Mouse (Mus musculus): ENCODE data around the gene Pakap. TPM values are rescaled to one million over a fixed set of nuclear protein-coding genes. Genes with fewer than 3 reads are reported as not detected.

Gene Pakap
- polyA plus RNA-seq, 1 experiment from 2014 or later: 10.7 TPM

GRCm38 (mm10) chr4:57812075-57812474, 244.1 kb downstream of the Pakap start:
- 71% methylated on average over 1 of the region's 1 CpGs for WGBS
- Histone ChIP-seq H3K4me1 (ENCODE audit: control insufficient read depth, insufficient read depth, low read length) (no peaks in the 10 kb centered on the region), H3K4me2 (ENCODE audit: low read length) (no peak overlapping the region), H3K9me3 (ENCODE audit: control insufficient read depth, low read length) (no peaks in the 10 kb centered on the region), H3K9ac (replicated peaks; ENCODE audit: low read length) (no peak overlapping the region), H3K27ac (replicated peaks; ENCODE audit: low read depth, low read length) (no peak overlapping the region), H3K4me3 (replicated peaks; ENCODE audit: low read depth, low read length) (no peak overlapping the region), H3K27me3 (ENCODE audit: control insufficient read depth, insufficient read depth, low read length) (no peaks in the 10 kb centered on the region), H3K36me3 (ENCODE audit: control insufficient read depth, insufficient read depth, low read length) (no peaks in the 10 kb centered on the region)
- ATAC-seq (ENCODE audit: low FRiP score, low TSS enrichment): no peak
- no peak for DNase-seq

GRCm38 (mm10) chr4:57812916-57813575, 245.1 kb downstream of the Pakap start:
- no peaks in the 10 kb centered on the region for H3K36me3 ChIP-seq (ENCODE audit: control insufficient read depth, insufficient read depth, low read length)
- H3K9me3 ChIP-seq (ENCODE audit: control insufficient read depth, low read length): no peaks in the 10 kb centered on the region
- no peak overlapping the region for H3K27ac ChIP-seq (replicated peaks; ENCODE audit: low read depth, low read length)
- ATAC-seq (ENCODE audit: low FRiP score, low TSS enrichment): no peak
- 68% methylated on average over 7 of the region's 7 CpGs for WGBS
- no peak for DNase-seq
- no peaks in the 10 kb centered on the region for H3K4me1 ChIP-seq (ENCODE audit: control insufficient read depth, insufficient read depth, low read length)
- H3K4me3 ChIP-seq (replicated peaks; ENCODE audit: low read depth, low read length): no peak overlapping the region
- H3K27me3 ChIP-seq (ENCODE audit: control insufficient read depth, insufficient read depth, low read length): no peaks in the 10 kb centered on the region
- no peak overlapping the region for H3K4me2 ChIP-seq (ENCODE audit: low read length)
- no peak overlapping the region for H3K9ac ChIP-seq (replicated peaks; ENCODE audit: low read length)

- no peaks in the 10 kb centered on the region for H3K4me1 ChIP-seq (ENCODE audit: control insufficient read depth, insufficient read depth, low read length)
- H3K27ac ChIP-seq (replicated peaks; ENCODE audit: low read depth, low read length): no peak overlapping the region
- DNase-seq (no peak), ATAC-seq (ENCODE audit: low FRiP score, low TSS enrichment) (no peak)
- no peak overlapping the region for H3K4me2 ChIP-seq (ENCODE audit: low read length)
- 93% methylated on average over 4 of the region's 4 CpGs for WGBS
- no peak overlapping the region for H3K4me3 ChIP-seq (replicated peaks; ENCODE audit: low read depth, low read length)
- H3K36me3 ChIP-seq (ENCODE audit: control insufficient read depth, insufficient read depth, low read length): no peaks in the 10 kb centered on the region
- no peaks in the 10 kb centered on the region for H3K9me3 ChIP-seq (ENCODE audit: control insufficient read depth, low read length)
- no peak overlapping the region for H3K9ac ChIP-seq (replicated peaks; ENCODE audit: low read length)
- no peaks in the 10 kb centered on the region for H3K27me3 ChIP-seq (ENCODE audit: control insufficient read depth, insufficient read depth, low read length)
Observed at GRCm38 (mm10) chr4:57813576-57813945, 245.6 kb downstream of the Pakap start.

GRCm38 (mm10) chr4:57815355-57815754, 247.4 kb downstream of the Pakap start:
- H3K36me3 ChIP-seq (ENCODE audit: control insufficient read depth, insufficient read depth, low read length): no peaks in the 10 kb centered on the region
- 91% methylated on average over 2 of the region's 2 CpGs for whole genome bisulfite sequencing
- no peak for DNase-seq
- H3K9ac ChIP-seq (replicated peaks; ENCODE audit: low read length): no peak overlapping the region
- no peak for ATAC-seq (ENCODE audit: low FRiP score, low TSS enrichment)
- H3K9me3 ChIP-seq (ENCODE audit: control insufficient read depth, low read length): no peaks in the 10 kb centered on the region
- H3K4me3 ChIP-seq (replicated peaks; ENCODE audit: low read depth, low read length): no peak overlapping the region
- no peak overlapping the region for H3K27ac ChIP-seq (replicated peaks; ENCODE audit: low read depth, low read length)
- H3K27me3 ChIP-seq (ENCODE audit: control insufficient read depth, insufficient read depth, low read length): no peaks in the 10 kb centered on the region
- H3K4me1 ChIP-seq (ENCODE audit: control insufficient read depth, insufficient read depth, low read length): no peaks in the 10 kb centered on the region
- no peak overlapping the region for H3K4me2 ChIP-seq (ENCODE audit: low read length)

- H3K9ac ChIP-seq (replicated peaks; ENCODE audit: low read length): no peak overlapping the region
- no peak overlapping the region for H3K27ac ChIP-seq (replicated peaks; ENCODE audit: low read depth, low read length)
- no peak overlapping the region for H3K4me2 ChIP-seq (ENCODE audit: low read length)
- 92% methylated on average over 8 of the region's 8 CpGs for WGBS
- no peak for ATAC-seq (ENCODE audit: low FRiP score, low TSS enrichment)
- DNase-seq: no peak
- H3K36me3 ChIP-seq (ENCODE audit: control insufficient read depth, insufficient read depth, low read length): no peaks in the 10 kb centered on the region
- no peak overlapping the region for H3K4me3 ChIP-seq (replicated peaks; ENCODE audit: low read depth, low read length)
- H3K4me1 ChIP-seq (ENCODE audit: control insufficient read depth, insufficient read depth, low read length): peaks cover 1% of the 10 kb centered on the region; the same call in 1 of the 2 replicates
- no peaks in the 10 kb centered on the region for H3K9me3 ChIP-seq (ENCODE audit: control insufficient read depth, low read length)
- no peaks in the 10 kb centered on the region for H3K27me3 ChIP-seq (ENCODE audit: control insufficient read depth, insufficient read depth, low read length)
Observed at GRCm38 (mm10) chr4:57816146-57816545, 248.2 kb downstream of the Pakap start.

- Histone ChIP-seq H3K27me3 (ENCODE audit: control insufficient read depth, insufficient read depth, low read length) (no peaks in the 10 kb centered on the region), H3K9ac (replicated peaks; ENCODE audit: low read length) (no peak overlapping the region), H3K9me3 (ENCODE audit: control insufficient read depth, low read length) (no peaks in the 10 kb centered on the region), H3K4me2 (ENCODE audit: low read length) (no peak overlapping the region), H3K4me1 (ENCODE audit: control insufficient read depth, insufficient read depth, low read length) (peaks cover 27% of the 10 kb centered on the region), H3K4me3 (replicated peaks; ENCODE audit: low read depth, low read length) (no peak overlapping the region), H3K27ac (replicated peaks; ENCODE audit: low read depth, low read length) (no peak overlapping the region), H3K36me3 (ENCODE audit: control insufficient read depth, insufficient read depth, low read length) (no peaks in the 10 kb centered on the region)
- DNase-seq: no peak
- 91% methylated on average over 24 of the region's 24 CpGs for WGBS
- ATAC-seq (ENCODE audit: low FRiP score, low TSS enrichment): no peak
Observed at GRCm38 (mm10) chr4:57820839-57821374, 252.9 kb downstream of the Pakap start.

- Histone ChIP-seq H3K4me2 (ENCODE audit: low read length) (peak overlapping the region; percentile 47), H3K27ac (replicated peaks; ENCODE audit: low read depth, low read length) (peak overlapping the region; percentile 20), H3K9ac (replicated peaks; ENCODE audit: low read length) (peak overlapping the region; percentile 30; the same call in 1 of the 2 replicates), H3K27me3 (ENCODE audit: control insufficient read depth, insufficient read depth, low read length) (no peaks in the 10 kb centered on the region), H3K4me3 (replicated peaks; ENCODE audit: low read depth, low read length) (0 out of 2 replicates have a peak overlapping the region, but pooled peaks have one; percentile 1), H3K36me3 (ENCODE audit: control insufficient read depth, insufficient read depth, low read length) (no peaks in the 10 kb centered on the region), H3K4me1 (ENCODE audit: control insufficient read depth, insufficient read depth, low read length) (peaks cover 27% of the 10 kb centered on the region), H3K9me3 (ENCODE audit: control insufficient read depth, low read length) (no peaks in the 10 kb centered on the region)
- ATAC-seq (ENCODE audit: low FRiP score, low TSS enrichment): peak; percentile 48; the same call in 1 of the 2 replicates
- DNase-seq: peak; percentile 67
- WGBS: 10% methylated on average over 11 of the region's 11 CpGs
Observed at GRCm38 (mm10) chr4:57821556-57822356, 253.8 kb downstream of the Pakap start.

- Histone ChIP-seq H3K9me3 (ENCODE audit: control insufficient read depth, low read length) (no peaks in the 10 kb centered on the region), H3K36me3 (ENCODE audit: control insufficient read depth, insufficient read depth, low read length) (no peaks in the 10 kb centered on the region), H3K9ac (replicated peaks; ENCODE audit: low read length) (no peak overlapping the region), H3K4me3 (replicated peaks; ENCODE audit: low read depth, low read length) (no peak overlapping the region), H3K27me3 (ENCODE audit: control insufficient read depth, insufficient read depth, low read length) (no peaks in the 10 kb centered on the region), H3K4me1 (ENCODE audit: control insufficient read depth, insufficient read depth, low read length) (peaks cover 27% of the 10 kb centered on the region), H3K4me2 (ENCODE audit: low read length) (no peak overlapping the region), H3K27ac (replicated peaks; ENCODE audit: low read depth, low read length) (no peak overlapping the region)
- 87% methylated on average over 5 of the region's 5 CpGs for WGBS
- no peak for DNase-seq
- ATAC-seq (ENCODE audit: low FRiP score, low TSS enrichment): no peak
Observed at GRCm38 (mm10) chr4:57822641-57823040, 254.7 kb downstream of the Pakap start.
